Mouse (Mus musculus): ENCODE measurements around the gene Dbx2.
A peak's percentile ranks its signal among the peaks of the same experiment; 100 is the strongest.

Dbx2 gene

DNA sequence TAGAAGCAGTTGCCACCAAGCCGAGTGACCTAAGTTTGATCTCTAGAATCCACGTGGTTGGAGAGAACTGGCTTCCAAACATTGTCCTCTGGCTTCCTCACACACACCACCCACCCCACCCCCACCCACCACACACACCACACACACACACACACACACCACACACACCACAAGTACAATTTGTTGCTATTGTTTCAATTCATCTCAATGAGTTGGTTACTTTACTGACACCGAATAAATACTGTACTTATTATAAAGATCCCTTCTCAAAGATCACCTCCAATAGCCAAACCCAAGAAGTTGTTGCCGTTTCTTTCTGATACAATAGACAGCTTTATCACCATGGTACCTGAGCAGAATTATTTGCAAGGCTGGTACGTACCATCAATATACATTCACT, at the start of gene Dbx2:
Gene Dbx2 (minus strand): TSS at position 101 of the 400 bp plus-strand sequence.
- DNase-seq (ENCODE audit: low spot score): no peak

DNA sequence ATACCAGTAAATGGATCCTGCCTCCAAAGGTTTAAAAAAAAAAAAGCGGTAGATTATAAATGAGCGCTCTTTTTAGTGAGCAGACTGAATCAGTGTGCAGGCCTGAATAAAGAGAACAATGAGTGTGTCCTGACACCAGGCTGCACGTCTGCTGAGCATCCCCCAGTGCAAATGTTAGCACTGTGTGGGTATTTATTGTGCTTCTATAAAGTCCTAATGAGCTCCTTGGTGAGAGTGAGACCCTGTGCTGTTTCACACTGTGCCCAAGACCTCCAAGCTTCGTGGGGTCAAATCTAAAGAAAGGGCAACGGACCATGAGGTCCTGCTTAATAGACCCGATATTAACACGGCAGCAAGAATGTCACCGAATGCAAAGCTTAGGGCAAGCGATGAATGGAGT, 46.4 kb upstream of the Dbx2 start:
- no peak for DNase-seq (ENCODE audit: low spot score)

DNA sequence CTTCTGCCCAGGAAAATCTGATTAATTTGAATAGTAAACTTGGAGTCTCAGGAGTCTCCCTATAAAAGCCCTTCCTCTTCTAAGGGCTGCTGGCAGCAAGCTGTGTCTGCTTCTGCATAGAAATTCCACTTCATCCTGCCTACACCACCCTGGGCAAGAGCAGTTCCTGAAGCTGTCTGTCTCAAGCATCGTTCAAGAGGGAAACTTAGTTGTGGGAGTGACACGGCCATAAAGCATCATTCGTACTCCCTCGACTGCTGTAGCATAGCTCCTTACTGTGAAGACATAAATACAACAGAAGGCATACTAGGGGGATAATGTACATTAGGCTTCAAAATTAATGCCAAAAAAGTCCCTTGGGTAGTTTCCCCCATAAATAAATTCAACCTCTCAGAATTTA, 45.8 kb upstream of the Dbx2 start:
- DNase-seq (ENCODE audit: low spot score): no peak

DNA sequence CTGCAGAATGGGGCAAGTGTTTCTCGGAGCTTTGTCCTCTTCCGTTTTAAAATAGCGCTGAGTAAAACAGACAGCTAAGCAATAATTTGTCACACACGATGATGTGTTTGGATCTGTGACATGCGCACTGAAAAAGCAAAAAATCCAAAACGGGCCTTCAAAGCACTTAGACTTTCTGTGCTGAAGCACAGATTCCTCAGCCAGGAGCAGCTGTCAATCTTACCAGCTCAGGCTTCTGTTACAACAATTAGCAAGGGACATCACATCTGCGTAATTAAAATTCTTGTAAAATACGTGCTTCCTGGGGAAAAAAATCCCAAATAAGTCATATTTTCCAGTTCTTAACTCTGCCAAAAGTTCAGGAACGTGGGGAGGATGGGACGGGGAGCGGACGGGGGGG, 43.6 kb upstream of the Dbx2 start:
- DNase-seq (ENCODE audit: low spot score): no peak

DNA sequence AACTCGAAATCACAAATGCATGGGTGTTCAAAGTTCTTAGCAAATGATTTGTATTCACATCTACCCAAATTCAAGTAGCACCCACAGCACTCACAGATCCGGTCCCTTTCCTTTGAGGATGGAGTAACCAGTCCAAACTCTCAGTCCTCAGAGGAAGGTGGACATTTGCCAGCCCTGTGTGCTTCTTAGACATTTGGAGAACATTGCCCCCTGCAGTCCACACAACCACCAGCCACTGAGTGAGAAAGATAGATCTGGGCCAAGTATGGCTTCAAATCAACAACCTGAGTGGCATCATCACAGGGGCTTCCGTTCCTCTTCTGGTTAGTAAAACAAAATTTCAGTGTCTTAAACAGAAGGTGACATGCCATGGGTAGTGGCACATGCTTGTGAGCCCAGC, 38.0 kb upstream of the Dbx2 start:
- DNase-seq (ENCODE audit: low spot score): peak; percentile 14

DNA sequence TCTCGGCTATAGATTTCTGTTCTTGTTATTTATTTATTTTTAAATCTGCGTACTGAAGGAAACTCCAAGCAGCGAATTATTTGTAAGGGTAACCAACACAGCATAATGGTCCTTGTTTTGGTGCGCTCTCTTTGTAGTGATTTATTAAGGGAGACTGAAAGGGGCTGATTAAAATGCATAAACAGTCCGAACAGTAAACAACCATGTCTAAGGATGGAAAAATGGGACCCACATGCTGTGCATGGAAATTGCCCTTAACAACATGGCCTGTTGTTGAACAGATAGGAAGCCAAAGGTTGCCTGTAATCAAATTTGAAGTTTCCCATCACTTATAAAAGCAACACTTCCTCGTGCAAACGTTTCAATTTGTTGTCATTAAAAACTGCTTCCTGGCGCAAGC, 35.8 kb upstream of the Dbx2 start:
- no peak for DNase-seq (ENCODE audit: low spot score)

DNA sequence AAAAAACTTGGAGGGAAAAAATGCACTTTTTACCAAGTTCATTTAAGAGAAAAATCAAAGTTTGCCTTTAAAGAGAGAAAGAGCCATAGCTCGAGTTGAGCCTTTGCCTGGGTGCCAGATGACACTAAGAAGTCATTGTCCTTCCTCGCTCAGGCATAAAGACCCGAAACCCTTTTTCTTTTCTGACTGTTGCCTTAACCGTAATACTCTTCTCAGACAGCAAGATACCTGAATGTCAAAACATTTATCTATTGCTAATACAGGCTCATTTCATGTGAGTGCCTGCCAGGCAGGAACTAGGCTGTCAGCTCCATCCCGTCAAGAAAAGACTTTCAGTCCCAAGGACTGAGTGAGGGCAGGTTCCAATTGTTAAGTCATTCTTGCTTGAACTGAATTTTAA, 35.4 kb upstream of the Dbx2 start:
- no peak for DNase-seq (ENCODE audit: low spot score)

DNA sequence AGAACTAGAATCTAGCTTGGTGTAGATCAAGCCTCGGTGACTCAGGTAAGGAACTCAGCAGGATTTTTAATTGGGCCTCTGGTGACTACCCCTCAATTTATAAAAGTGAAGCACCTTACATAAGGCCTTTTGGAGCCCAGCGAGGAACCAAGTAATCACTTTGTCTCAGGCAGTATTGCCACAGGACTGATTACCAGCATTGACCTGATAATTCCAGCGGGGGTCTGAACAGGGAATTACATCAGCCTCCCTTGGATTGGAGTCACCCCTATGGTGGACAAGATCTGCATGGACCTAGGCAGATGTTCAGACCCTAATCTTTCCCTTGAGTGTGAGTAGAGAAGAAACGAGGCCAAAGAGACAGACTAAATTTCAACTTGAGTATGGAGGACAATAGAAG, 26.9 kb upstream of the Dbx2 start:
- no peak for DNase-seq (ENCODE audit: low spot score)

DNA sequence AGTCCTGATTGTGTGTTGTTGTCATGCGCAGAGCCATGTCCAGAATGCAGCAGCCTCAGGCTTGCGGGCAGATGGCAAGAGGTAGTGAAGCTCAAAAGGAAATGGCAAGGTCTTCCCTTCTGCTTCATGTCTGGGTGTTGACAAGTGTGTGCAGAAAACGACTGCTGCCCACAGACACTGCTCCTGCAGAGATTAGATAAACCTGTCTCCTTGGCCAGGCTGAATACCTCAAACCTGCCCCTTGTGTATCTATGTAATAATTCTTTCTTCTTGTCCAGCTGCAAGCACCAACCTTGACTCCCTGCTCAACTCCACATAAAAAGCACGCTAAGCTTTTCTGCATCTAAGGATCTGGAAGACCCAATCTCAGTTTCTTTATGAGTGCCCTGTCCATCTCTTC, 19.9 kb upstream of the Dbx2 start:
- DNase-seq (ENCODE audit: low spot score): no peak

DNA sequence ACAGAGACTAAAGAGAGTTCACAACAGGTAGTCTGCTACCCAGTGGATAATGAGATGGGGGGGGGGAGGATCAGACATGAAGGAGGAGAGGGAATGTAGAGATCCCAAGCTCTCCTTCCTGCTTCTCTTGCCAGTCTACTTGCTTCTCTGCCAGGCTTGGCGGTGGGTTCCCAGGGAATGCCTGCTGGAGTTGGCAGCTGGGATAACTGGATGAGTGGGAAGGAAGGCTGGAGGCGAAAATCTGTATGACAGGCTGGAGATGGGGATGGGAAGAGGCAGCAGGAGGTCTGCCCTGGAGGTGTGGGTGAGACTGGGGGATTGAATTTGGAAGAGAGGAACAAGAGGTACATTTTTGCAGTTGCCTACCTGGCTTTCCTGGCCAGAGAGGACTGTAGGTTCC, 19.4 kb upstream of the Dbx2 start:
- no peak for DNase-seq (ENCODE audit: low spot score)

DNA sequence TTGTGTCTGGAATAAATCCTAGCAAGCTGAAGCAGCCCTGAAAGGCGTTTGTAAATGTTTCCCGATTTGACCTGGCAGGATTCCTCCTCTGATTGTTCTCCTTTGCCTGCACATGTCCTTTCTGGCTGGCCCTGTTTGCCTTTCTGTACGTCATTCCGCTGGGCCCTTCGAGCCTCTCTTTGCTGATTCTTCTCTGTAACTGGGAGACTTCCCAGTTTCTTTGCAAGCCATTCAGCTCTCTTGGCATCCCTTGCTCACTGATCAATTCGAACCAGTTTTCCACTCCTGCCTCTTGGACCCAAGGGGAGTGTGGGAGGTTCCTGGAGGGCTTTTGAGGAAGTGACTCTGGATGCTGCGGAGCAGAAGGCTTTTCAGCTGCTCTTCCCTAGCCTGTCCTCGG, 11.4 kb upstream of the Dbx2 start:
- no peak for DNase-seq (ENCODE audit: low spot score)

DNA sequence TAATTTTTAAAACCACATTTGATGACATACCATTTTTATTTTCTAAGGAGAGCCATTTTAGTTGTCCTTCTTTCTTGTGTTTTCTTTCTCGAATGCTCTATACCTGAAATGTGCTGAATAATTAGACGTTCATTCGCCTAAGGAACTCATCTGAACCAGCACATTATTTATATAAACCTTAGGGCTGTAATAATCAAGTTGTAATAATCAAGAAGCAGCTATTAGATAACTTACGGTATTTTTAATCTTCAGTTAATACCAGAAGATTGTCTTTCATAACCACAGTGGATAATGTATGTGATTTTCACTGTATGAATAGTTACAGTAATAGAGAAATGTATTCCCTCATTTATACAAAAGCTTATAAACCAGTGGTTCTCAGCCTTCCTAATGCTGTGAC, 9.2 kb upstream of the Dbx2 start:
- no peak for DNase-seq (ENCODE audit: low spot score)

DNA sequence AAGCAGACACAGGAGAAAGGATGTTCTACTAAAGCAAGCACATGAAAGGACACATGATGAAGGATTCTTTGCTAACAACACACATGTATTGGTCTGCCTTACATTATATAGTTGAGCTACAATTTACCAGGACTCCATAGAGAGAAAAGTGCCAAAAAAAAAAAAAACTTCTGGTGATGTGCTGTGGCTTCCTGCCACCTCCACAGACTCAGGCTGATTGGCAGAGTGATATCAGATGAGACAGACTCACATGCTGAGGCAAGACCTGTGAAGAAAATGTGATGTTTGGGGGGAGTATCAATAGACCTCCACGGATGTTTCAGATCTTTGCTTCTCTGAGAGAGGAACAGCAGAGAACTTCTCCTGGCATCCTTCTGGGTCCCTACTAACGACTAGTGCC, 6.0 kb upstream of the Dbx2 start:
- DNase-seq (ENCODE audit: low spot score): no peak

DNA sequence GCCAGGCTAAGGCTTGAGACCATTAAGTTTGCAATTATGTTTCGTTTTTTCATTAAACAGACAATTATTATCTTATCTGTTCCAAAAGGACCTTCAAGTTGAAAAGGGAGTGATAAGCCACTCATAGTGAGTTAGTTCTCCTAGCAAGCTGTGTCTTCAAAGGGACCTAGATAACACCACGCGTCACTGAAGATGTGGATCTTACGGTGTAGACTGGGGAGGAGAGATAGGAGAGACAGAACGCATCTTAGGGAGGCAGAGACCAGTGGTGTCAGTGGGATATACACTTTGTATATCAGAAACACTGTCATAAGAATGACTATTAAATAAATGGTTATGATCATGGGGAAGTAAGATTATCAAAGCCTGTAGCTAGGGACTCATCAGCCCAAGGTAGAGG, 4.6 kb upstream of the Dbx2 start:
- DNase-seq (ENCODE audit: low spot score): no peak

DNA sequence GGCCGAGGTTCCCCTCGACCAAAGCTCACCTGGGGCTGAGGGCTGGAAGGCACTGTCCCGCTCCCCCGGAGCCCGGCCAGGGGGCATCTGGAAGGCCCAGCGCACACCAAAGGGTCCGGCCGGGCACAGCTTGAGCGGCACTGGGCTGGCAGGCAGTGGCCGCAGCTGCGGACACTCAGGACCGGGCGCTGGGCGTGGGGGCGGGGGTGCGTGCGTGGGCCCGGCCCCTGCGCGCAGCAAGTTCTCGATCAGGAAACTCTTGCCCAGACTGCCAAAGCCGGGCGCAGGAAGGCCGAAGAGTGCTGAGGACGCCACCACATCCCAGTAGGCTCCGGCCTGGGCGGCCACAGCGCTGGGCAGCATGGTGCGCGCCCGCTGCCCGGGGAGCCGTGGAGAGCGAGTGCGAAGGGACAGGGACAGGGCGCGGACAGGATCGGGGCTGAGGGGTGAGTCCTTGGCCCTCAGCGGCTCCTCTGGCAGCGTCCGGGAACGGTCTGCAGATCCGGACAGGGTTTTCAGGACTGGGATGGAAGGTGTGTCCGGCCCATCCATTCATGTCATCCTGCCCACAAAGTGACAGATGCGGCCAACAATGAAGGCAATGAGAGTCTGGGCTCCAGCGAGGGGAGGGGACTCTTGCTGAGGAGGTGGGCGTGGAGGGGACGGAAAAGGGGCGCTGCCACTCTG, 1.4 kb downstream of the Dbx2 start:
- DNase-seq (ENCODE audit: low spot score): no peak

DNA sequence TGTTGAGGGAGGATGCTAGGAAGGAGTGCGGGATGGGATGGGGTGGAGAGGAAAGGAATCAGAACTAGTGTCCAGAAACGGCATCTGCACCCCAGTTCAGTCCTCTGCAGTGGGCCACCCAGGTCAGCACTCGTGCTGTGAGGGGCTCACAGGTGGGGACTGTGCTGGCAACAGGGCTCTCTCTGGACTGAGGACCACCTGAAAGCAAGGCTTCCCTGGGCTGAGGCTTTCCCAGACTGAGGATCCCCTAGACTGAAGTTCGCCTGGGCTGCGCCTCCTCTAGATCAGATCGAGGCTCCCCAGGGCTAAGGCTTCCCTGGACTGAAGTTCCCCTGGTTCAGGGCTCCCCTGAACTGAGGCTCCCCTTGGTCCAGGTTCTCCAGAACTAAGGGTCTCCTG, 1.9 kb downstream of the Dbx2 start:
- DNase-seq (ENCODE audit: low spot score): no peak

DNA sequence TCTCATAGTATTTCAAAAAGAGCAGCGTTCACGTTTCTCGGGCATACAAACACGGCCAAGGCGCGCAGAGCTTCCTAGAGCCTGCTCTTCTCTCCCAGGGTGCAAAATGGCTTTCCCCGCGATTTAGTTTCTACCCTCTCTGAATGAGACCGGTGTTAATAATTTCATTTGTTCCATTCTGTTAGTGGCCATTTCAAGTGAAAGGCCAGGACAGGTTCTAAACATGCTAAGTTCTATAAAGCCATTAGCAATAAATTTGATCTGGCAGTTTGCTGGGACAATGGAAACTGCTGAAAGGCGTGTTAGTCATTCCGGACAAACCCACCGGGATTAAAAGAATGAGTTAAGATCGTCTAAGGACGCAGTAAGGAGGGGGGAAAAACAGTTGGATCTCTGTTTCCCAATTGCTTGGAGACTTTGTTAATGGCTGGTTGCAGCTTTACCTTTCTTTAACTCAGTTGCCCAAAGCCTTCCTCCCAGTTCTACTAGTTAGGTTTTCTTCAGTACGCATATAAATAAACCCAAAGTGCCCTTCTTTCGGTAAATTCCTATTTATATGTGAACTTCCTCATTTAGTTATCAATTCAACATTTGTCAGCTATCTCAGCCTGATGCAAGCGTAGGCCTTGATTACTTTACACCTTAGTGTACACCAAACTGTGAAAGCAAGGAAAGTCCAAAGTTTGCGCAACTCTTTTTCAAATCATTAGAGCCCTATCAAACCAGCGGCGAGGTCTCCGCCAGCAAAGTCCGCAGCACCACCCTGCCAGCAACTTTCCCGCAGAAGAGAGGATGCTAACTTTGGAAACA, 2.7 kb downstream of the Dbx2 start:
- no peak for DNase-seq (ENCODE audit: low spot score)

DNA sequence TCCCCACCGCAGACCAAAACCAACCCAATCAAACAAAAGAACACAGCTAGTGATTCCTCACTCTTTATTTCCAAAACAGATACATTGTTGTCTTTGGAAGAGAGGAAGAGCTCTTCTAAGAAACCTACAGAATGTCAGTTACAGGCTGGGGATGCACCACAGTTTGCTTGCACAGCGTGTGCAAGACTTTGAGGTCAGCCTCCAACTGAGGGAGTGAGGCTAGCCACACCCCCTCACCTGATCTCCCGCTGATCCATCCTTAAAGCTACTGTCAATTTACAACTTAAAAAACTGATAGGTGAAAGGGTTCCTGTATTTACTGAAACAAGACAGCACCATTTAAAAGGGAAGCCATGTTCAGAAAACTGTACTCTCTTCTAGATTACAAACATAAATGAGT, 3.9 kb downstream of the Dbx2 start:
- no peak for DNase-seq (ENCODE audit: low spot score)

DNA sequence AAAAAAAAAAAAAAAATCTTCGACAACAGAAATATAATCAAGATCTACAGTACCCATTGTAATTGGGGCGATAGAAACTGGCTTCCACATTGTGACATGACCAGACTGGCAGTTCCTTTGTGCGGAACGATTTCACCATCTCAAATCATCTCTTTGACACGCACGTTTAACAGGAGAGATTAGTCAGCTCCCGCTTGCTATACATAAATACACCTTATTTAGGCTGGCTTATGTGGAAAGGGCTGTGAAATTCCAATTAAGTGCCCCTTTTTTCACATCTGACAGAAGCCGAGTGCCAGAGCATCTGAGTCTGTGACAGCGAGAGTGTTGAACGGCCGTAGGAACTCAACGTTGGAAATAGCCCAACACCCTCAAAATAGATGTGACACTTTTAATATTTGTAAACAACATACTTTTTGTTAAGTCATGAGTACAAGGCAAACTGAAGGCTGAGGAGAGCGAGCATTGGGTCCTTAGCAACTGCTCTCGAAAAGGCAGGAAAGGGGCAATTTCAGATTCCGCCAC, 12.2 kb downstream of the Dbx2 start:
- no peak for DNase-seq (ENCODE audit: low spot score)

DNA sequence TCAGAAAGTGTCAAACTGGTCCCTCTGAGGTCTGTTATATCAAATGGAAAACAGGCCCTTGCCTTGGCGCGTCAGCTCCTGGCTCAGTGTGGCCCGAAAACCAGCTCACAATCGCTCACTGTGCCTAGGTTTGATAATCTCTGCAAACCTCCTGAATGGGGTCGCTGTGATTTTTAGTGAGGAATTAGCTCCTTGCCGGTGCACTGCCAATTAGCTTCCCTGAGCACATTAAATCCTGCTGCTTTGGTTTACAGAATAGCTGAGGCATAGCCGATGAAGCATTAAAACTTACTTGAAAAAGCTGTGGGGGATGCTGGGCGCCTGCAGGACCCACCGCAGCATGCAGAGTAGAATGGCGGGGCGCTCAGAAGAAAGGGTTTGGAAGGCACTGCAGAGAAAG, 15.4 kb downstream of the Dbx2 start:
- no peak for DNase-seq (ENCODE audit: low spot score)

DNA sequence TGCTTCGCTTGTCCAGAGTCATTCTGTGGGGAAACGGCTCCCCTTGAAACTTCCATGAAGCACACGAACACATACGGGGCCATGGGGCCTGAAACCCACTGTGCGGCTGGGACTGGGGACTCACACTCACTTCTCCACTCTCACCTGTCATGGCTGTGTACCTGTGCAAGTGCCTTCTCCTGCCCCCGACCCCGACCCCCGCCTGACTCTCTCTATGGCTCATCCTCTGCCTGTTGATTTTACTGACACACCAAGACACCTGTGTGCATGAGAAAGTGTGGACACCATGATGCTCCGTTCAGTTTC, 16.0 kb downstream of the Dbx2 start:
- DNase-seq (ENCODE audit: low spot score): no peak

DNA sequence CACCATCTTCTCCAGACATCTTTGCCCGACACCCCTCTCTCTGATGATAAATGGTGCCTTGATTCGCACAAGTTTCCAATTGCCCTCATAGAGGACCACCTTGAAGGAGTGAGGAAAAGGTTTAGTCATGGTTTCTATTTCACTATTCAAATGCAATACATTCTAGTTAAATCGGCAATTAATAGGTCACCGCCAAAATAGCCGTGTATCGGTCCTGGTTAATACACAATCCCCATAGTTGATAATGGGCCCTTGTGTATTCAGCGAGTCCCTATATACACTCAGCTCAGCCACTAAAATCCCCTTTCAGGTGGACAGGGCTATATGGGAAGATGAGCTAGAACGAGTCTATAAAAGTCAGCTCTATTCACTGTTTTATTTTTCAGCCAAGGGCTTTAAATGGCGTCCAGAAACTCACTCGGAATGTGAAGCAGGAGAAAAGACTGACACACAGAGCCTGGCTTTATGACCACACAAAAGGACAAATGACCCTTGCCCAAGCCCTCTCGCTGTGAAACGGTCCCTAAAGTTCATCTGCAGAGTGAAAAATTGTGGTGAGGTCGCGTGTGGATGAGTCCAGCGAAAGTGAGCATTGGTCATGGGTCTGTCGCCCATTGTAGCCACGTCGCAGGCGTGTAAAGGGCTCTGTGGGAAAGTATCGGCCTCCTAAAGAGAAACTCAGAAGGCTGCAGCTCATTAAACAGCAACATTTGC, 16.5 kb downstream of the Dbx2 start:
- DNase-seq (ENCODE audit: low spot score): no peak

DNA sequence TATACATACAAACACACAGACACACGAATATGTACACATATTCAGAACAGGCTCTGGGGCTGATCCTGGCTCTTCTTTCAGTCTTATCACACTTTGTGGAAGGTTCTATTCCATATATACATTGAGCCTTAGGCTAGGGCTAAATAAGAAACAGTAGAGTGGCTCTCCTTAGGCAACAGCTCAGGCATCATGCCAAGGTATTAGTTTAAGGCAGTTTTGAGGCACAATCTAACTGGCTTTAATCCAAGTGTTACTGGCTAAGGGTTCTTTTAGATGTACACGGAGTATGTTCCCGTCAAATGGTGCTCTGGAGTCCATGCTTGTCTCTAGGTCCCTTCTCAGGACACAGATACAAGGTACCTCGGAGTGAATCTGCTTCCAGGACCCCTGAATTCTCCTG, 31.4 kb downstream of the Dbx2 start:
- no peak for DNase-seq (ENCODE audit: low spot score)
